In genomic region chr11:29246883-29247650, GRCm38 (mm10) we compare ENCODE assay signal across 8 mouse cellular contexts. TPM values are rescaled to one million over a fixed set of nuclear protein-coding genes. Genes with fewer than 3 reads are reported as not detected.
A peak's percentile ranks its signal among the peaks of the same experiment; 100 is the strongest.
DNase-seq lines count a peak whose midpoint lies in the region; ATAC-seq and TF ChIP-seq lines count a peak whose summit lies in the region.

TSS of gene Cfap36 (minus strand) at chr11:29247409.

- no peaks in the 10 kb centered on the region for H3K27me3 ChIP-seq in CH12.LX (replicated peaks)
- H3K27me3 ChIP-seq in forebrain, embryonic 11.5 days (ENCODE audit: control insufficient read depth, insufficient read depth, low read length) = no peaks in the 10 kb centered on the region
- H3K27me3 ChIP-seq in heart, embryonic 16.5 days (ENCODE audit: control insufficient read depth, insufficient read depth, low read length) = no peaks in the 10 kb centered on the region
- H3K27me3 ChIP-seq in liver, embryonic 15.5 days = no peaks in the 10 kb centered on the region
- no peaks in the 10 kb centered on the region for H3K27me3 ChIP-seq in neural tube, embryonic 12.5 days (replicated peaks)

- H3K9ac ChIP-seq in CH12.LX (ENCODE audit: insufficient read depth, low read depth) = peak within 1 kb of the TSS; percentile 56
- peak within 1 kb of the TSS; percentile 79 for H3K9ac ChIP-seq in forebrain, embryonic 11.5 days (ENCODE audit: low read length)
- peak within 1 kb of the TSS; percentile 77 for H3K9ac ChIP-seq in heart, embryonic 16.5 days (ENCODE audit: low read length)
- peak within 1 kb of the TSS; percentile 61 for H3K9ac ChIP-seq in liver, embryonic 15.5 days
- H3K9ac ChIP-seq in neural tube, embryonic 12.5 days = peak within 1 kb of the TSS; percentile 70

- H3K4me2 ChIP-seq in CH12.LX (ENCODE audit: insufficient read depth, low read depth, poor library complexity, severe bottlenecking) = peak within 1 kb of the TSS; percentile 71
- peak within 1 kb of the TSS; percentile 84 for H3K4me2 ChIP-seq in forebrain, embryonic 11.5 days (ENCODE audit: low read depth, low read length, severe bottlenecking)
- H3K4me2 ChIP-seq in heart, embryonic 16.5 days (ENCODE audit: low read depth, low read length) = peak within 1 kb of the TSS; percentile 72
- H3K4me2 ChIP-seq in liver, embryonic 15.5 days = peak within 1 kb of the TSS; percentile 74
- H3K4me2 ChIP-seq in neural tube, embryonic 12.5 days (replicated peaks) = peak within 1 kb of the TSS; percentile 80

- no peak for TF ChIP-seq EP300 in CH12.LX (IDR thresholded peaks at IDR 0.05; ENCODE audit: low read length)

- H3K9me3 ChIP-seq in CH12.LX (replicated peaks; ENCODE audit: low read length) = no peaks in the 10 kb centered on the region
- H3K9me3 ChIP-seq in forebrain, embryonic 11.5 days (ENCODE audit: control insufficient read depth, low read length) = no peaks in the 10 kb centered on the region
- no peaks in the 10 kb centered on the region for H3K9me3 ChIP-seq in heart, embryonic 16.5 days (replicated peaks; ENCODE audit: control insufficient read depth, low read length)
- no peaks in the 10 kb centered on the region for H3K9me3 ChIP-seq in liver, embryonic 15.5 days (replicated peaks)
- H3K9me3 ChIP-seq in neural tube, embryonic 12.5 days = no peaks in the 10 kb centered on the region

- dilution Hi-C loops in CH12.LX (cut with MboI; ENCODE audit: extremely low pct_ligation_motif_present, extremely low pct_unique_long_range_greater_than_20kb, low sequenced_read_pairs) = no loop called here

- peaks cover 8 to 23% of the 10 kb centered on the region in 2 experiments for H3K36me3 ChIP-seq in CH12.LX (replicated peaks in 1 of 2; ENCODE audit: control insufficient read depth in 1 of 2, insufficient read depth in 1 of 2, low read length in 1 of 2)
- no peaks in the 10 kb centered on the region for H3K36me3 ChIP-seq in forebrain, embryonic 11.5 days (ENCODE audit: control insufficient read depth, insufficient read depth, low read length)
- peaks cover 3% of the 10 kb centered on the region; the same call in 1 of the 2 replicates for H3K36me3 ChIP-seq in heart, embryonic 16.5 days (ENCODE audit: control insufficient read depth, insufficient read depth)
- H3K36me3 ChIP-seq in liver, embryonic 15.5 days (replicated peaks) = 0 out of 2 replicates have a peak, but pooled peaks cover 4% of the 10 kb centered on the region
- peaks cover 10% of the 10 kb centered on the region for H3K36me3 ChIP-seq in neural tube, embryonic 12.5 days

- under 1% methylated on average over 53 of the region's 53 CpGs for WGBS in forebrain, embryonic 11.5 days
- WGBS in heart, embryonic 16.5 days = under 1% methylated on average over 53 of the region's 53 CpGs
- under 1% methylated on average over 53 of the region's 53 CpGs for WGBS in liver, embryonic 15.5 days (ENCODE audit: insufficient replicate concordance)
- WGBS in neural tube, embryonic 12.5 days = under 1% methylated on average over 53 of the region's 53 CpGs

- no peak for TF ChIP-seq RAD21 in CH12.LX (IDR thresholded peaks at IDR 0.05; ENCODE audit: low read depth, low read length)

- ATAC-seq in forebrain, embryonic 11.5 days (replicated peaks; ENCODE audit: low FRiP score) = peak; percentile 100
- ATAC-seq in heart, embryonic 16.5 days (replicated peaks; ENCODE audit: extremely low read depth, insufficient read depth, low FRiP score) = peak; percentile 100
- ATAC-seq in liver, embryonic 15.5 days (ENCODE audit: insufficient read depth) = peak; percentile 100
- peak; percentile 100 for ATAC-seq in neural tube, embryonic 12.5 days (ENCODE audit: low FRiP score, low read depth)

- in situ Hi-C loops in CH12.LX (cut with MboI; ENCODE audit: low pct_ligation_motif_present, low pct_unique_long_range_greater_than_20kb, low sequenced_read_pairs) = no loop called here

- no peak for TF ChIP-seq CTCF in CH12.LX (conservative IDR thresholded peaks at IDR 0.05 in 1 of 2, IDR thresholded peaks at IDR 0.05 in 1 of 2; ENCODE audit: low read depth in 2 of 2, low read length in 2 of 2)

- peaks cover 2 to 19% of the 10 kb centered on the region in 2 experiments; a peak in 3 of 4 replicates for H3K4me1 ChIP-seq in CH12.LX (ENCODE audit: control insufficient read depth in 1 of 2, insufficient read depth in 2 of 2)
- H3K4me1 ChIP-seq in forebrain, embryonic 11.5 days (replicated peaks; ENCODE audit: control insufficient read depth, insufficient read depth, low read length) = peaks cover 8% of the 10 kb centered on the region; the same call in 1 of the 2 replicates
- H3K4me1 ChIP-seq in heart, embryonic 16.5 days (ENCODE audit: control insufficient read depth, insufficient read depth, low read length) = peaks cover 13% of the 10 kb centered on the region
- H3K4me1 ChIP-seq in liver, embryonic 15.5 days (replicated peaks) = peaks cover 8% of the 10 kb centered on the region
- peaks cover 9% of the 10 kb centered on the region for H3K4me1 ChIP-seq in neural tube, embryonic 12.5 days

- TF ChIP-seq POLR2A in CH12.LX (IDR thresholded peaks at IDR 0.05; ENCODE audit: low read depth, low read length) = peak; percentile 72

- DNase-seq in CH12.LX (ENCODE audit: extremely low read depth) = peak; percentile 99
- peak; percentile 95 for DNase-seq in c-Kit-positive CD71-positive TER-119-negative erythroid progenitor cells, embryonic 14.5 days (ENCODE audit: low read depth)
- DNase-seq in forebrain, embryonic 11.5 days (ENCODE audit: low spot score) = peak; percentile 96
- DNase-seq in kidney, postnatal 36 days = peak; percentile 94 to 97
- DNase-seq in telencephalon, adult 2 months (ENCODE audit: low read depth, low spot score) = peak; percentile 98

- H3K27ac ChIP-seq in CH12.LX (ENCODE audit: insufficient read depth, low read depth) = no peak within 1 kb of the TSS
- H3K27ac ChIP-seq in forebrain, embryonic 11.5 days (ENCODE audit: low read depth, low read length) = no peak within 1 kb of the TSS
- H3K27ac ChIP-seq in heart, embryonic 16.5 days (ENCODE audit: low read length) = peak within 1 kb of the TSS; percentile 56; the same call in 1 of the 2 replicates
- no peak within 1 kb of the TSS for H3K27ac ChIP-seq in liver, embryonic 15.5 days (replicated peaks)
- no peak within 1 kb of the TSS for H3K27ac ChIP-seq in neural tube, embryonic 12.5 days

- peaks cover 5% of the 10 kb centered on the region; the same call in 1 of the 2 replicates for H3K79me2 ChIP-seq in CH12.LX (replicated peaks; ENCODE audit: control insufficient read depth, extremely low read depth, insufficient read depth, poor library complexity, severe bottlenecking)

- peak within 1 kb of the TSS; percentile 70 to 79 (median 74) for H3K4me3 ChIP-seq in CH12.LX (replicated peaks in 1 of 3; ENCODE audit: low read depth in 2 of 3, low read length in 2 of 3, poor library complexity in 1 of 3)
- peak within 1 kb of the TSS; percentile 76 for H3K4me3 ChIP-seq in forebrain, embryonic 11.5 days (ENCODE audit: low read depth, low read length)
- H3K4me3 ChIP-seq in heart, embryonic 16.5 days (ENCODE audit: low read length) = peak within 1 kb of the TSS; percentile 92
- H3K4me3 ChIP-seq in liver, embryonic 15.5 days (replicated peaks) = peak within 1 kb of the TSS; percentile 81
- H3K4me3 ChIP-seq in neural tube, embryonic 12.5 days = peak within 1 kb of the TSS; percentile 76

TF ChIP-seq in CH12.LX, 34 proteins besides CTCF, POLR2A, EP300 and RAD21:
- TF ChIP-seq ETS1 (conservative IDR thresholded peaks at IDR 0.05; ENCODE audit: low read depth, low read length) = no peak
- TF ChIP-seq CHD2 (IDR thresholded peaks at IDR 0.05; ENCODE audit: low read length) = peak; percentile 91
- peak; percentile 37; the same call in 1 of the 2 replicates for TF ChIP-seq IRF4 (IDR thresholded peaks at IDR 0.05; ENCODE audit: low read depth, low read length)
- TF ChIP-seq RCOR1 (conservative IDR thresholded peaks at IDR 0.05; ENCODE audit: low read depth, low read length) = no peak
- peak; percentile 81; the same call in 1 of the 2 replicates for TF ChIP-seq TBP (conservative IDR thresholded peaks at IDR 0.05; ENCODE audit: low read depth, low read length)
- peak; percentile 8; the same call in 1 of the 2 replicates for TF ChIP-seq NELFE (IDR thresholded peaks at IDR 0.05; ENCODE audit: low read depth, low read length)
- TF ChIP-seq ELF1 (IDR thresholded peaks at IDR 0.05; ENCODE audit: low read depth, low read length) = peak; percentile 99
- peak; percentile 96 for TF ChIP-seq MAZ (IDR thresholded peaks at IDR 0.05; ENCODE audit: low read depth, low read length)
- no peak for TF ChIP-seq ZC3H11A (IDR thresholded peaks at IDR 0.05; ENCODE audit: low read depth, low read length)
- TF ChIP-seq MAX (IDR thresholded peaks at IDR 0.05; ENCODE audit: low read length) = 0 out of 2 replicates have a peak, but pooled peaks have one; percentile 17
- TF ChIP-seq HCFC1 (IDR thresholded peaks at IDR 0.05; ENCODE audit: low read depth, low read length) = peak; percentile 73
- TF ChIP-seq SIN3A (IDR thresholded peaks at IDR 0.05; ENCODE audit: low read length) = peak; percentile 74; the same call in 1 of the 2 replicates
- TF ChIP-seq MXI1 (IDR thresholded peaks at IDR 0.05; ENCODE audit: low read depth, low read length) = peak; percentile 98
- peak; percentile 67 for TF ChIP-seq NRF1 (IDR thresholded peaks at IDR 0.05; ENCODE audit: low read depth, low read length)

RNA-seq across cellular contexts. Expression of gene Cfap36, which starts in this region (rescaled TPM):
- total RNA-seq in CH12.LX (2012; rRNA removed) = 26.5 and 27.8 TPM in 2 replicates
- 37.6 and 38.2 TPM in 2 replicates for total RNA-seq in CH12.LX (2014; rRNA removed)
- polyA plus RNA-seq in CH12.LX (2012; ENCODE audit: insufficient read length, low read depth) = 38.7 and 49.5 TPM in 2 replicates
- polyA plus RNA-seq in forebrain, embryonic 11.5 days (2014; fragmentation: Nextera tagmentation; extraction: Ambion mirVana) = 67.3 and 71.8 TPM in 2 replicates
- 41.5 and 42.0 TPM in 2 replicates for polyA plus RNA-seq in heart, embryonic 16.5 days (2015; fragmentation: Nextera tagmentation; extraction: Ambion mirVana)
- polyA plus RNA-seq in liver, embryonic 15.5 days (2015; fragmentation: Nextera tagmentation; extraction: Ambion mirVana) = 10.9 and 11.7 TPM in 2 replicates
- 96.9 and 97.0 TPM in 2 replicates for polyA plus RNA-seq in neural tube, embryonic 12.5 days (2016; fragmentation: Nextera tagmentation; extraction: Ambion mirVana)
